Mouse (Mus musculus) embryo, embryonic 10 days (tissue): ENCODE data around the gene Lin54.

Experiments used
- DNase-seq: peaks from one replicate; pipeline ENCODE4 v3.0.0-alpha.2; 2015; ENCODE audit warnings: low spot score

Gene Lin54

DNA sequence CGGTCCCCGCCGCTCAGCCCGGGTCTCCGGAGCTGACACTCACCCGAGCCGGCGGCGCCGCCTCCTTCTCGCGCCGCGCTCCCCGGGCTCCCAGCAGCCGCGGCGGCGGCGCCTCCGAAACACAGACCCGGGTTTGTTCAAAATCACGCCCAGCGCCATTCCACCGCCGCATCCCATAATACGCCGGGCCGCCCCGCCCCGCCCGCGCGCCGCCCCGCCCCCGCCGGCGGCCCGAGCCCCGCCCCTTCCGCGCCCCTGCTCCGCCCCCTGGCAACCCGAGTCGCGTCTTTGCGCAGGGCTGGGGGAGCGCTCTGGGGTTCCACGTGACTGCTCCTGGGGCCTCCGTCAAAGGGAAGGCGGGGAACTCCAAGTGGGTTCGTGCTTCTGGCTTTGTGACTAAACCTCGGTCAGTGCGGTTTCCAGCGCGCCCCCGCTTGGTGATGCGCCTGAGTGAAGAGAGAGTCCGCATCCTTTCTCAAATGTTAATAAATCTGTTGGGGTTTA, at the start of gene Lin54:
Gene Lin54, minus strand, starts transcription at position 182 of the 504 bp plus-strand sequence.
- peak; percentile 96 for DNase-seq

DNA sequence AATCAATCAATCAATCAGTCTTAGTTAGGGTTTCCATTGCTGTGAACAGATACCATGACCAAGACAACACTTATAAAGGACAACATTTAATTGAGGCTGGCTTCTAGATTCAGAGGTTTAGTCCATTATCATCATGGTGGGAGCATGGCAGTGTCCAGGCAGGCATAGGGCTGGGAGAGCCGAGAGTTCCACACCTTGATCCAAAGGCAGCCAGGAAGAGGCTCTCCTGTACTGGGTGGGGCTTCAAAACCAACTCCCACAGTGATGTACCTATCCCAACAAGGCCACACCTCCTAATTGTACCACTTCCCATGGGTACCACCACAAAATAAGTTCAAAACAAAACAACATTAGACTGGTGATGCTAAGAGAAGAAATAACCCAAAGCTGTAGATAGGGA, 49.7 kb upstream of the Lin54 start:
- no peak for DNase-seq

DNA sequence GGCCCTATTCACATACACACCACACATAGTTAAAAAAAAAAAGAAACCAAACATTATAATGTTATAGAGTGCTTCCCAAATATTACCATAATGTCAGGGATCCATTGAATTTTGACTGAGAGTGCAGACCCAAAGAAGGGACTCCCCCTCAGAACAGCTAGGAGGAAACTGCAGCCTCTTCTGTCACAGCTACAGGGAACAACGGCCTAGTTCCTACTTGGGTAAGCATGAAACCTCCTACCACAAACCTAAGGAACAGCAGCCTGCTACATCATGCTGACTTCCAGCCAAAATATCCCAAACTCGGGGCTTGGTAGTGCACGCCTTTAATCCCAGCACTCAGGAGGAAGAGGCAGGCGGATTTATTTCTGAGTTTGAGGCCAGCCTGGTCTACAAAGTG, 48.9 kb upstream of the Lin54 start:
- DNase-seq: no peak

DNA sequence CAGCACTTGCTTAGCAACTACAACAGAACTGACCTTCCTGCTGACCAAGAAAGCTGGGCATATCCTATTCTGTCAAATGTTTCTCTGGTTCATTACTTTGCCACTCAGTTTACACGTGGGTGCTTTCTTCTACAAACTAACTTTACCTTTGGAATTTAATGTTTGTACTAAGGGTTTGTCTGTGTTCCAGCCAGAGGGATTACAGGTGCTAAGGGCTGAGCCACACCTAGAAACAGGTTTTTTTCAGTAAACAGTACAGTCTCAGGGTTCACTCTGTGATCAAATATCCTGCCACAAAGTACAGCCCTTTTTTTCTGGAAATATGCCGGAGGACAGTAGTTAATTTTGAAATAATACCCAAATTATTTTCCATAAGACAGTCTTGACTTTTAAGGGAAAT, 47.8 kb upstream of the Lin54 start:
- DNase-seq: no peak

DNA sequence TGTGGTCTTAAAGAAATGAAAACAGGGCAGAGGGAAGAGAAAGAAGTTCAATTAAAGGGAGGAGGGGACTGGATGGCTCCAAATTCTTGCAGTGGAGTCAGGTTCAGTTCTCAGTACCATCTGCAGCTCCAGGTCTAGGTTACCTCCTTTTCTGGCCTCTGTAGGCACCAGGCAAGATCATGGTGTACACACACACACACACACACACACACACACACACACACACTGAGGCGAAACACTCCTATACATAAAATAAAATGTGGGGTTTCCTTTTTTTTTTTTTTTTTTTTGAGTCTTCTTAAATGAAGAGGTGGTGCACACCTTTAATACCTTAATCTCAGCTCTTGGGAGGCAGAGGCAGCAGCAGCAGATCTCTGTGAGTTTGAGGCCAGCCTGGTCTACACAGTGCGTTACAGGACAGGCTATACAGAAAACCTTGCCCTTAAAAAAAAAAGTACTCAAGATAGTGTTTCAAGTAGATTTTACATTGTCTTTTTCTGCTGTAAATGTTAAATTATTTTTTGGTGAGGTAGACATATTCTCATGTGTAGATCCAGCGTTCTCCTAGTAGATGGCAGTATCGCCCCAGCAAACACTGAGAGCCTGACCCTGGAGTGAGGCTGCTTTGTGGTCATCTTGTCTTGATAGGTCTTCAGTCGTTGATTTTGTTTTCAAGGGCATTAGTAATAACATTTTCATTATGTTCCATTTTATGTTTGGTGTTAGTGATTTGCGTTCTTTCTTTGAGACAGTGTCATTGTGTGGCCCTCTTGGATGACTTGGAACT, 46.0 kb upstream of the Lin54 start:
- peak; percentile 23 for DNase-seq

DNA sequence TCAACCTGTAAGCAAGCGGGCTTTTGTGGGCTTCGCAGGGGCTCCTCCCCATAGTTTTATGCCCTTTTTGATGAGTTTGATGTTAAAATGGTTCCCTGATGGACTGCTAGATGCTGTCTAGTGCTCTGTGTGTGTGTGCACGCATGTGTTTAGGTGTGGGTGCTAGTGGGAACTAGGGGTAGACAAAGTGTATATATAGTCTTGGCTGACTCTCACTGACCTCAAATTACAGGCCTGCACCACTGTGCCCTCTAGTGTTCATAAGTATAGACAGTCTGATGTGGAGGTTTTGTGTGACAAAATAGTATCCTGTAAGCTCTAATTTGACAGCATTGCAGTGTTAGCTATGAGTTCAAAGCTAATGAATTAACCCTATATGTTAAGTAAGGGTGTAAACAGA, 36.2 kb upstream of the Lin54 start:
- DNase-seq: peak; percentile 59

DNA sequence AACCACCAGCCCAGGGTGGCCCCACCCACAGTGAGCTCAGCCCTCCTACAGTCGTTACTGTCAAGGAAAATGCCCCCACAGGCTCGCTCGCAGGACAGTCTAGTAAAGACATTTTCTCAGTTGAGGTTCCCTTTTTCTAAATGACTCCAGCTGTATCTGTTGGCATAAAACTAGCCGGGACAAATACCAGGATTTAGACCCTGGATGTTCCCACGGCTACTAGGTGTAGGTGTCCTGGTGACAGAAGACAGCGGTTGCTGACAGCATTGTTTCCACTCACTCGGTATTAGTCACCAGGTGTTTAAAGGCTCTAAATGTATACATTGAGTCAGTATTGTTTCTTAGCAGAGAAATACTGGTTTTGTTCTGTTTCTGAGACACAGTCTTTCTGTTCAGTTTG, 35.4 kb upstream of the Lin54 start:
- DNase-seq: no peak

DNA sequence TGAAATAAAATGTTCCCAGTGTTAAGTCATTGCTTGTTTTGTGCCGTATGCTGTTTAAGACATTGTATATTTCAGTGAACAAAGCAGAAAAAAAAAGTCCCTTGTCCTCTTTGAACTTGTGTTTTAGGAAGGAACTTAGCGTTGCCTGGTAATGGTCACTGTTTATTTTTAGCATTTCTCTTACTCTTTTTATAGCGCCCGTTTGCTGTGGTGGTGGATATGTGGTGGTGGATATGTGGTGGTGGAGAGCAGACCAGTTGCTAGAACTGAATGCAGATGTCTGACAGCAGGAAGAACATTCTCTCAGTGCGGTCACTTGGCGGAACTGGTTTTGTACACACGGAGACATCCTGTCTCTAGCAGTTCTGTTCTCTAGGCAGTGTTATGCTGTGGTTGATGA, 25.7 kb upstream of the Lin54 start:
- no peak for DNase-seq

DNA sequence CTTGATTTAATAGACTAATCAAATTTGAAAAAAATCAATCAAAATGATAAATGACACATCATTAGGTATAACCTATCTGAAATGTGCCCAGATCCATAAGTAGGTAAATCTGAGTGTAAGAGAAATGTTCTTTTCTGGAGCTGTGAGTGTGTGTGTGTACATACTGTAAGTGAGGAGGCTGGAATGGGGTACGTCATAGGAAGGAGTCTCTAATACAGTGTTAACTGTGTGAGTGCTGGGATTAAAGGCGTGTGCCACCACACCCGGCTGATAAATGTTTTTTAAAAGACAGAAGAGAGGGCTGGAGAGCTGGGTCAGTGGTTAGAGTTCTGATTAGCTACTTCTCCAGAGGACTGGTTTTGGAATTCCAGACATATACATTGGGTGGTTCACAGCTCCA, 25.2 kb upstream of the Lin54 start:
- DNase-seq: no peak

DNA sequence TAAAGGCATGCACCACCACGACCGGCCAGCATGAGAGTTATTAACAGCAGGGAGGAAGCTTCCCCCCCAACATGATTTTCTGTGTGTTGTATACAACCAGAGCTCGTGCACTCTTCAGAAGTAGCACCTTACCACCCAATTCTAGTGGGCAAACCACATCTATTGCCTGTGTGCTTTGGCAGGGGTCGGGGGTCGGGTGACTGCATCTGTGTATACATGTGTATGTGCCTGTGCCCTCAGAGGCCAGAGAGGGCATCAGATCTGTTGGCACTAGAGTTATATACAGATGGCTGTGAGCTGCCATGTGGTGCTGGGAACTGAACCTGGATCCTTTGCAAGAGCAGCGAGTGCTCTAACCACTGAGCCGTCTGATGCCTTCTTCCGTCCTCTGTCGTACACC, 24.5 kb upstream of the Lin54 start:
- DNase-seq: no peak

DNA sequence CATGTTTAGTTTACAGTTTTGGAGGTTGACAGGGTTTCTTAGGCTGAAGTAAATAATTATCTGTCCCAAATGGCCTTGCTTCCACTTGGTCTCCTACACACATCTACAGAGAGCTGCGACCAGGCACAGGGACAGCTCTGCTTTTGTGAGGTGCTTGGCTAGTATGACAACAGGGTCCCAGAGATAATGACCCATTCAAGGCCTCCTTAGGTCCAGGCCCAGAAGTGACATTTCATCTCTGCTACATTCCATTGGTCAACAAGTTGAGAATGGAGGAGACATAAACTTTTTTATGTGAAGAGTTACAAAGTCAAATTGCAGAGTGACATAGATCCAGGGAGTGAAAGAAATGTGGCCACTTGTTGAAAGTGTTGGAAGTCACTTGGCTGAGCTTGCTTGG, 22.9 kb upstream of the Lin54 start:
- DNase-seq: no peak

DNA sequence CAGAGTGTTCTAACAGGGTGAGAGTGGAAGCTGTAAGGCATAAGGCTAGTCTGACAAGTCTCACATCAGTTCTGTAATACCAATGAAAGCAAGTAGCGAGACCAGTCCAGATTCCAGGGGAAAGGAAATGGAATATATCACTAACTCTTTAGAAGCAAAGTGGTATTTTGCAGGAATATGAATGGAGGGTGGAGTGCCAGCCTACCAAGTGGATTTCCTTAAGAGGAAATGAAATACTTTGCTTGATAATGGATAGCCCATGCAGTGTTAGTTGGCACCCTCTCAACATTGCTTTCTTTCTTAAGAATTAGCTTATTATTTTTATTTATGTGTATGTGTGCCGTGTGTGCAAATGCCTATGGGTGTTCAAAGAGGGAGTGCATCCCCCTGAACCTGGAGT, 19.8 kb upstream of the Lin54 start:
- DNase-seq: no peak

DNA sequence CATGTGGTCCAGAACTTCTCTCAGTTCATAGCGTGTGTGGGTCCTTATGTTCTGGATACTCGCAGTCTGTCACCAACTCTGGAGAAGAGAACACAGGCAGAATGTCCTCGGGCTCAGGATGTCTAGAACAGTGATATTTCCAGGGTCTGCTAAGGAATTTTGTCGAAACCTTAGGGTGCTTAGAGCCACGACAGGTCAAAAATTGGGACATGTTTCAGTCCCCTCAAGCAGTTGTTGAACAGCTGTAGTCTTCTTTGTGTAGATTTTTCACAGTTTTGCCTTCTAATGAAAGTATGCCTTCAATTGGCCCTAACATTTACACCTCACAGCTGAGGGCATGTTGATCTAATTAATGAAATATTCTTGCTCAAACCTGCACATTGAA, 18.6 kb upstream of the Lin54 start:
- DNase-seq: peak; percentile 14

DNA sequence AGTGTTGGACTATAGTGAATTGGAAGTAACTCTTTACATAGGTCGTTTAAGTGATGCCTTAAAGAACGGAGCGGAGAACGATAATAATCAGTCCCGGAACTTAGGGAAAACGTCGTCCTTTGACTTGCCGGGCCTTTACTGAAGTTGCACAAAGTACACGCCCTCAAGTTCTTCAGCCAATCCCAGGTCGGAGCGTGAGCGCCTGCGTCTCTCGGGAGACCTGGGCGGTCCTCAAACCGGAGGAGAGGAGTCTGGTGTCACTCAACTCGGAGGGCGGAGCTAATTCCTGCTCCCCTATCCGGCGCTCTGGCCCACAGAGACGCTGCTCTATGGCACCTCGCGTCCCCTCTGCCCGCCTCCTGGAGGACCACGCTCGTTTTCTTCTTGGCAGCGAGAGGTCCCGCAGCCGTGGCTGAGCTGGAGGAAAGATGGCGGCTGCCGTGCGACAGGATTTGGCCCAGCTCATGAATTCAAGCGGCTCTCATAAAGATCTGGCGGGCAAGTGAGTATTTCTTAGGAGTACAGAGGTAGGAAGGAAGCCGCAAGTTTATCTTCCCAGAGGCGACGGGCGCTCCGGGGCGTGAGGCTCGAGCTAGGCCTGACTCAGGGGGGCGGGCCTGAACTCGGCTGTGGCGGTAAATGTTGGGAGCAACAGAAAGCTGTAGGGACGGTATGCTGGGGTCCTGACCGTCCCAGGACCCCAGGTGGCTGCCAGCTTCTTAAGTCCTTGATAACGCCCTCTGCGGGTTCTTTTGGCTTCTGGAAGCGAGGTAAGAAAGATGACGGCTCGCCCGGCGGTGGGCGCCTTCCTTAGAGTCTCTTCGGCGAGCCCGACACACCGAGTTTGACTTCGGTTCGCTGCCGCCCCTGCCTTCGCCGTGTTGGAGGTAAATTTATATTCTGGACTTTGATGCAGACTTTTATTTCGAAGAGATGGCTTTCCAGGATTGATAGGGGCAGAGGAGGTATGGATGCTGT, 17.9 kb upstream of the Lin54 start, which contains the start of gene Cops4:
Gene Cops4, plus strand, starts transcription at position 261 of the 978 bp plus-strand sequence.
- DNase-seq: peak; percentile 99

DNA sequence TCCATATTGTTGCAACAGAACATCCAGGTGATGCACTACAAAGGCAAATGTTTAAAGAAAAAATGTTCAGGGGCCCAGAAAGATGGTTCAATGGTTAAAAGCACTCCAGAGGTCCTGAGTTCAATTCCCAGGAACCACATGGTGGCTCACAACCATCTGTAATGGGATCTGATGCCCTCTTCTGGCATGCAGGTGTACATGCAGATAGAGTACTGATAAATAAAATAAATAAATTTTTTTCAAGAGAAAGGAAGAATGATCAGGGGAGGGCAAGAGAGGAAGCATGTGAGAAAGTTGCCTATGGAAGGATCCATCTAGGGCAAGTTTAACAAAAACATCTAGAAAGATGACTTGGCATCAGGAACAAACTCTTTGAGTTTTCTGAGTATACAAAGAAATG, 12.1 kb upstream of the Lin54 start:
- DNase-seq: no peak

DNA sequence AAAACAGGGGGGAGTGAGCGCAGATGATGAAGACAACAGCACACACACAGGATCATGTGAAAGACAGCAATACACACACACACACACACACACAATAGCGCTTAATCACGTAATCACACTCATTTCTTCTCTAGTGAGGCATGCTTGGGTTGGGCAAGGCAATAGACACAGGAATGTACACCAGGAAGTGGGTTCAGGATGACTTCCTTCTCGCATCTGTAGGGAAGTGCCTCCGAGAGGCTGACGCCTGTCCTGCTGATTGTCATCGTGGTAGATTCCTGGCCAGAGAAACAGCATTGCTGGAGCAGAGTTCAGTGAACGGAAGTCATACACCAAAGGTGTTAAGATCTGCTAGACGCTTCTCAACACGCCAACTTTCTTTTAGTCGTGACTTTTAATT, 8.8 kb upstream of the Lin54 start:
- DNase-seq: no peak

DNA sequence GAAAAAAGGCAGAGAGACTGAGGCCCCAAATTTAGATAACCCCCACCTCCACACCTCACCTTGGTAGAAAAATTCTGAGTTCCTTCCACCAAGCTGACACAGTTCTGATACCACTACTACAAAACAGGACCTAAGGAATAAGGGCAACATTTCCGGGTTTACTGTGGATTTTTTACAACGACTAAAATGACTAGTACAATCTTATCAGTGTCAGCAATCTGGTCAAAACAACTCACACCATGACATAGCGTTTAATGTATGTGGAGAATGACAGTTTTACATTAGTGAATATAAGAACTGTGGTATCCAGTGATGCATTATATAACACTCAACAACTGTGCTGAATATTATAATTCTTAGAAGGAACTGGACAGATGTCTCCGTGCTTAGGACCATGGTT, 828 bp upstream of the Lin54 start:
- no peak for DNase-seq

DNA sequence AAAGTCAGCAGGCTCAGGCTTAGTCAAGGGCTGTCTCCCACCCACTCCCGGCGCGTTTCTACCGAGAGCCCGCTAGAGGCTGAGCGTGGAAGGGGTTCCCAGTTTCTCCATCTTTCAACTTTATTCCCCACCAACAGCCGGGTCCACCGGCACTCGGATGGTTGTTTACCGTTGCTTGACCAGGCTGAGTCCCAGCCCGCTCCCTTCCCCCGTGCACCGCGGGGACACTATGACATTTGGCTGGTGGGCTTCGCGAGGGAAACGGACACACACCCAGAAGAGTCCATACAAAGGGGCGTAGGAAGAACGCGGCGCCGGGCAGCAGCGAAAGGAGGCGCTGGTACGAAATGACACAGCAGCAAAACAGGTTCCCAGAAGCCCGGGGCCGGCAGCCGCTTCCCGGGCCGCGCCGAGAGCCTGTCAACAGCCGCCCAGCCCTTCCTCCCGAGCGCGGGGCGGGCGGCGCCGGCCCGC, 571 bp downstream of the Lin54 start:
- DNase-seq: peak; percentile 62

DNA sequence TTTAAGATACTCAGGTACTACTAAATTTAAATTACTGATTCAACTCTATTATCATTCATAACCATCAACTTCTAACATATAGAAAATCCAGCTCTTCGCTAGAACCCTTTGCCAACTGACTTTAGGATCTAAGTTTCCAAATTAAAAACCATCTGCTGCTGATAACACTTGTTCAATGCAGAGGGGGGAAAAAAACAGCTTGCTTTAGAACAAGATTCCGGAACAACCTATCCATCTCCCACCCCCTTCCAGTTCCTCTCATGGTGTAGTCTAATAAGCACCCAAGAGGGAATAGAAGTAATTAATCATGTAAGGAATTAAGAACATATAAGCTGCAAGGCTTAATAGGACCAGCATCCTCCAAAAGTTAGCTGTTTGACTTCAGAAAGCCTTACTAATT, 1.2 kb downstream of the Lin54 start:
- DNase-seq: no peak

DNA sequence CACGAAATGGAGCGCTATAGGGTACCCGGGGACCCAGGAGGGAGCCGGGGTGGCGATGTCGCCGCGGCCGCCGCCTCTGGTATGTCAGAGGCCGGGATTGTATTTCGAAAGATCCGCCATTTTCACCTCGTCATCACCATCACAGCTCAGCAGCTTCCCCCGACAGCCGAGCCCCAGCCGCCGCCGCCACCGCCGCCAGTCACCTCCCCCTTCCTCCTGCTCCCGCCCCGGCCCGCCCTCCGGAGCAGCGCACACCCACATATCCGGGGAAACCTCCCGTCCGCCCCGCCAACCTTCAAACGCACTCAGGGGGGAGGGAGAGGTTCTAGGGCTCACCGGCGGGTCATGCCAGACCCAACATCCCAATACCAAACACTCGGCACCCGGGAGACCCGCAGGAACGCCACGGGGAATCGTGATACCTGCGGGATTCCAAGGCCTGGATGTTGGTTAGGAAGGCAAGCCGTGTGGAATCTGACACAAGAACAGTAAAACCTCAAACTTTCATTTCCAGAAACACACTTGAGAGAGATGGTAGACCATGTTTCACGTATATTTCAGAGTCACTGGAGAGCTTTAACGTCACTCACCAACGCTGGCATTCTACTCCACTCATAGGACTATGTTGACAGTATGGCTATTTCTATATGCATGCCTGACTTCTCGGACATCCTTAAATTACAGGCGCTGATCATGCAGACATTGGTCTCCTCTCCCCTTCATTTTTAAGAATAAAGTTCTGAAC, 1.8 kb downstream of the Lin54 start:
- DNase-seq: peak; percentile 83

DNA sequence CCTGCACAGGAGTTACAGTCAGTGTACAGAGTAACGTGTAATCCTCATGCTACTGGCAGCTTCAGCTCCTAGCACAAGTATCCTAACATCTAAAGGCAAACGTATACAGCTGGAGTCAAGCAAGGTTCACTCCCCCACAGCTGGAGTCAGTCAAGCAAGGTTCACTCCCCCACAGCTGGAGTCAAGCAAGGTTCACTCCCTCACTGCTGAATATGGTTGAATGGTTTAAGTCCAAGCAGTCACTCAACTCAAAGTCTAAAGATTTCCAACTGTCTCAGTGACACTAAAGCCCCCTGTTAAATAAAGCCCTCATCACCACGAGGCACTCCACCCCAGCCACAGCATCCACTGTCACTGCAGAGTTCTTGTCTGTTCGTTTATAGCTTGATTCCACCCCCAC, 8.7 kb downstream of the Lin54 start:
- no peak for DNase-seq

DNA sequence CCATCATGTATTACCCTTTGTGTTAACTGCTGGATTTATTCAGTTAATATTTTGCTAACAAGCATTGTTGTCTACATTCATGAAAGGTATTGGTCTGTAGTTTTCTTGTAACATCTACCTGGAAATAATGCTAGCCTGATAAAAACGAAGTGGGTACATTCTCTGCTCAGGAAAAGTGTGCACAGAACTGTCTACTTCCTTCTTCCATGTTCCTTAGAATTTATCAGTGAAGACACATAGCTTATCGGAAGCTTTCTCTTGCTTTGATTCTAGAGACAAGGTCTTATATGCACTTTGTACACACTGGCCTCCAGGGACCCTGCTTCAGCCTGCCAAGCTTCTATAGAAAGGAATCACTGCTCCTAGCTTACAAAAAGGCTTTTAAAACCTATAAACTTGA, 11.1 kb downstream of the Lin54 start:
- DNase-seq: no peak
